Mouse (Mus musculus): Measurements from ENCODE around the gene Uckl1. TPM values are rescaled to one million over a fixed set of nuclear protein-coding genes. Genes with fewer than 3 reads are reported as not detected.

Gene Uckl1
- polyA plus RNA-seq, 1 experiment from 2014 or later = 57.7 TPM

GRCm38 (mm10) chr2:181592231-181593041, 7.7 kb upstream of the Uckl1 start, which contains the start of gene Zfp512b:
Gene Zfp512b (minus strand): TSS chr2:181592803.
- H3K4me3 ChIP-seq (ENCODE audit: low read depth, low read length) = peak within 1 kb of the TSS; percentile 96
- peak within 1 kb of the TSS; percentile 94 for H3K9ac ChIP-seq (ENCODE audit: low read depth, low read length)
- 2% methylated on average over 64 of the region's 97 CpGs for WGBS
- H3K27ac ChIP-seq (ENCODE audit: low read depth, low read length) = peak within 1 kb of the TSS; percentile 67
- DNase-seq (ENCODE audit: low spot score) (peak; percentile 83), ATAC-seq (ENCODE audit: low FRiP score) (peak; percentile 83)
- H3K36me3 ChIP-seq (ENCODE audit: control insufficient read depth, insufficient read depth, low read length) = peaks cover 10% of the 10 kb centered on the region; the same call in 1 of the 2 replicates
- H3K4me1 ChIP-seq (replicated peaks; ENCODE audit: control insufficient read depth, insufficient read depth, low read length) = no peaks in the 10 kb centered on the region; the same call in 1 of the 2 replicates
- H3K9me3 ChIP-seq (ENCODE audit: control insufficient read depth, low read length) = no peaks in the 10 kb centered on the region
- H3K4me2 ChIP-seq (replicated peaks; ENCODE audit: low read depth, low read length) = peak within 1 kb of the TSS; percentile 92
- no peaks in the 10 kb centered on the region for H3K27me3 ChIP-seq (ENCODE audit: control insufficient read depth, insufficient read depth, low read length)

GRCm38 (mm10) chr2:181591528-181592085, 6.9 kb upstream of the Uckl1 start, which contains the start of gene Prpf6:
Gene Prpf6 (plus strand): TSS chr2:181591868.
- WGBS = 11% methylated on average over 5 of the region's 5 CpGs

DNA sequence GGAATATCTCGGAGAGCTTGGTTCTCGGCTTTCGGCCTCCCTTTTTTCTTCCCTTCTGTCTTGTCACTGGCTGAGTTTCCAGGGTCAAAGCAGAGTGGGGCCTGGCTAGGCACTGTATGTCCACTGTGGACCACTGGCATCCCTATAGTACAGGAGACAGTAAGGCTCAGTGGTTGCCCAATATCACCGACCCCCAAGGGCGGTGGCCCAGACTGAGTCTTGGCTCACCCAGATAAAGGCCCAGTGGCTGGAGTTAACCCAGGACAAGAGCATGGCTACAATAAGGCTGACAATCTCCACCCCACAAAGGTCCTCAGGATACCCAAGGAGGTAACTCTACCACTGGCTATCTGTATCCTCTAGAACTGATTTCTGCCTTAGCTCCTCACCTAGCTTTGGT, 5.8 kb upstream of the Uckl1 start:
- WGBS = 90% methylated on average over 5 of the region's 5 CpGs
- H3K4me2 ChIP-seq (replicated peaks; ENCODE audit: low read depth, low read length) = no peak overlapping the region
- no peak for ATAC-seq (ENCODE audit: low FRiP score)
- no peak overlapping the region for H3K27ac ChIP-seq (ENCODE audit: low read depth, low read length)
- no peaks in the 10 kb centered on the region for H3K9me3 ChIP-seq (ENCODE audit: control insufficient read depth, low read length)
- no peak for DNase-seq (ENCODE audit: low spot score)
- no peak overlapping the region for H3K4me3 ChIP-seq (ENCODE audit: low read depth, low read length)
- no peaks in the 10 kb centered on the region for H3K27me3 ChIP-seq (ENCODE audit: control insufficient read depth, insufficient read depth, low read length)
- H3K4me1 ChIP-seq (replicated peaks; ENCODE audit: control insufficient read depth, insufficient read depth, low read length) = no peaks in the 10 kb centered on the region; the same call in 1 of the 2 replicates
- no peak overlapping the region for H3K9ac ChIP-seq (ENCODE audit: low read depth, low read length)
- H3K36me3 ChIP-seq (ENCODE audit: control insufficient read depth, insufficient read depth, low read length) = peaks cover 12% of the 10 kb centered on the region; the same call in 1 of the 2 replicates

More at GRCm38 (mm10) chr2:181591528-181592085, 6.9 kb upstream of the Uckl1 start, which contains the start of gene Prpf6:
- Histone ChIP-seq H3K27me3 (ENCODE audit: control insufficient read depth, insufficient read depth, low read length) (no peaks in the 10 kb centered on the region), H3K9ac (ENCODE audit: low read depth, low read length) (peak within 1 kb of the TSS; percentile 94), H3K4me3 (ENCODE audit: low read depth, low read length) (peak within 1 kb of the TSS; percentile 96), H3K9me3 (ENCODE audit: control insufficient read depth, low read length) (no peaks in the 10 kb centered on the region), H3K4me1 (replicated peaks; ENCODE audit: control insufficient read depth, insufficient read depth, low read length) (no peaks in the 10 kb centered on the region; the same call in 1 of the 2 replicates), H3K36me3 (ENCODE audit: control insufficient read depth, insufficient read depth, low read length) (peaks cover 10% of the 10 kb centered on the region; the same call in 1 of the 2 replicates), H3K27ac (ENCODE audit: low read depth, low read length) (peak within 1 kb of the TSS; percentile 67), H3K4me2 (replicated peaks; ENCODE audit: low read depth, low read length) (peak within 1 kb of the TSS; percentile 92)
- DNase-seq (ENCODE audit: low spot score) (peak; percentile 33), ATAC-seq (ENCODE audit: low FRiP score) (peak; percentile 26)

DNA sequence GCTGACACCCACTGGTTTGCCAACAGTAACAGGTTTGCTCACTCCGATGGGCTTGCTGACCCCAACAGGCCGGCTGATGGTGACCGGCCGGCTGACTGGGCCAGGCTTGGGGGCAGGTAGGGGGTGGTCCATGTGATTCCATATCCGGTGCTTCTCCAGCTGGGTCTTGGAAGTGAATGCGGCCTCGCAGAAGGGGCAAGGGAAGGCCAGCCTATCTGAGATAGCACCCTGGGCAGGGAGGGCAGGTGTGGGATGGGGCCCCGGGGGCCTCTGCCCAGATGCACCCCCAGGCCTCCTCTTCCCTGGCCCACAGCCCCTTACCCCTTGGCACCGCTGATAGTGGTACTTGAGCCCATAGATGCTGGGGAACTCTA, 5.0 kb upstream of the Uckl1 start:
- no peaks in the 10 kb centered on the region for H3K9me3 ChIP-seq (ENCODE audit: control insufficient read depth, low read length)
- no peak overlapping the region for H3K9ac ChIP-seq (ENCODE audit: low read depth, low read length)
- no peak overlapping the region for H3K4me2 ChIP-seq (replicated peaks; ENCODE audit: low read depth, low read length)
- no peak for ATAC-seq (ENCODE audit: low FRiP score)
- H3K27me3 ChIP-seq (ENCODE audit: control insufficient read depth, insufficient read depth, low read length) = no peaks in the 10 kb centered on the region
- no peak for DNase-seq (ENCODE audit: low spot score)
- H3K27ac ChIP-seq (ENCODE audit: low read depth, low read length) = no peak overlapping the region
- H3K4me1 ChIP-seq (replicated peaks; ENCODE audit: control insufficient read depth, insufficient read depth, low read length) = no peaks in the 10 kb centered on the region; the same call in 1 of the 2 replicates
- H3K36me3 ChIP-seq (ENCODE audit: control insufficient read depth, insufficient read depth, low read length) = peaks cover 15% of the 10 kb centered on the region
- 96% methylated on average over 9 of the region's 9 CpGs for WGBS
- no peak overlapping the region for H3K4me3 ChIP-seq (ENCODE audit: low read depth, low read length)

GRCm38 (mm10) chr2:181589011-181589731, 4.5 kb upstream of the Uckl1 start:
- H3K36me3 ChIP-seq (ENCODE audit: control insufficient read depth, insufficient read depth, low read length) = peaks cover 19% of the 10 kb centered on the region
- H3K4me1 ChIP-seq (replicated peaks; ENCODE audit: control insufficient read depth, insufficient read depth, low read length) = no peaks in the 10 kb centered on the region; the same call in 1 of the 2 replicates
- H3K9me3 ChIP-seq (ENCODE audit: control insufficient read depth, low read length) = no peaks in the 10 kb centered on the region
- WGBS = 91% methylated on average over 10 of the region's 10 CpGs
- no peak overlapping the region for H3K4me3 ChIP-seq (ENCODE audit: low read depth, low read length)
- ATAC-seq (ENCODE audit: low FRiP score) (no peak), DNase-seq (ENCODE audit: low spot score) (no peak)
- no peak overlapping the region for H3K27ac ChIP-seq (ENCODE audit: low read depth, low read length)
- no peak overlapping the region for H3K4me2 ChIP-seq (replicated peaks; ENCODE audit: low read depth, low read length)
- H3K27me3 ChIP-seq (ENCODE audit: control insufficient read depth, insufficient read depth, low read length) = no peaks in the 10 kb centered on the region
- no peak overlapping the region for H3K9ac ChIP-seq (ENCODE audit: low read depth, low read length)

DNA sequence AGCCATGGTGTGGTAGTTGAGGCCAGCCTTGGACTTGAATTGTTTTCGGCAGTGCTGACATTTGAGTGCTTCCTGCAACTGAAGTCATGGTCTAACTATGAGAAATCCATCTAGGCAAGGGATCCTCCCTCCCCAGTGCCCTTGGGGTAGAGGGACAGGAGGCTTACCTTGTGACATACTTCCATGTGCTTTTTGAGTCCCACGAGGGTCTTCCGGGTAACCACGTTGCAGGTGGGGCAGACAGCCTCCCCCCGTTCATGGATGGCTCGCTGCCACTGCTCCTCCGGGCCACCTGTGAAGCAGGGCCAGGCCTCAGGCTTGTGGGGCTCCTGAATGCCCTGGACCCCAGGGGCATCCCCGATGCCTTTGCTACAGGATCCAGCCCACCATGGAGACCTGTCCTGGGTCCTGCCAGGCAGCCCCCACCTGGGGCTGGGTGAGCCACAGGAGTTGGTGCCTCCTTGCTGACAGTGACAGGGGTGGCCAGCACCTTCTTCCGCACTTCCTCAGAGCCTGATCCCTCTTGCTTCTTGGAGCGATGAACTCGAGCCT, 3.6 kb upstream of the Uckl1 start:
- Histone ChIP-seq H3K4me3 (ENCODE audit: low read depth, low read length) (no peak overlapping the region), H3K9ac (ENCODE audit: low read depth, low read length) (no peak overlapping the region), H3K27me3 (ENCODE audit: control insufficient read depth, insufficient read depth, low read length) (no peaks in the 10 kb centered on the region), H3K27ac (ENCODE audit: low read depth, low read length) (no peak overlapping the region), H3K36me3 (ENCODE audit: control insufficient read depth, insufficient read depth, low read length) (peaks cover 21% of the 10 kb centered on the region), H3K9me3 (ENCODE audit: control insufficient read depth, low read length) (no peaks in the 10 kb centered on the region), H3K4me1 (replicated peaks; ENCODE audit: control insufficient read depth, insufficient read depth, low read length) (no peaks in the 10 kb centered on the region; the same call in 1 of the 2 replicates), H3K4me2 (replicated peaks; ENCODE audit: low read depth, low read length) (no peak overlapping the region)
- 85% methylated on average over 11 of the region's 11 CpGs for WGBS
- DNase-seq (ENCODE audit: low spot score) = no peak
- no peak for ATAC-seq (ENCODE audit: low FRiP score)

- no peak for ATAC-seq (ENCODE audit: low FRiP score)
- no peak overlapping the region for H3K4me2 ChIP-seq (replicated peaks; ENCODE audit: low read depth, low read length)
- peaks cover 21% of the 10 kb centered on the region for H3K36me3 ChIP-seq (ENCODE audit: control insufficient read depth, insufficient read depth, low read length)
- WGBS = 89% methylated on average over 6 of the region's 6 CpGs
- H3K4me1 ChIP-seq (replicated peaks; ENCODE audit: control insufficient read depth, insufficient read depth, low read length) = no peaks in the 10 kb centered on the region
- no peak overlapping the region for H3K4me3 ChIP-seq (ENCODE audit: low read depth, low read length)
- H3K9ac ChIP-seq (ENCODE audit: low read depth, low read length) = no peak overlapping the region
- DNase-seq (ENCODE audit: low spot score) = no peak
- H3K9me3 ChIP-seq (ENCODE audit: control insufficient read depth, low read length) = no peaks in the 10 kb centered on the region
- H3K27ac ChIP-seq (ENCODE audit: low read depth, low read length) = no peak overlapping the region
- no peaks in the 10 kb centered on the region for H3K27me3 ChIP-seq (ENCODE audit: control insufficient read depth, insufficient read depth, low read length)
Observed at GRCm38 (mm10) chr2:181587796-181588195, 3.1 kb upstream of the Uckl1 start.

- no peaks in the 10 kb centered on the region for H3K4me1 ChIP-seq (replicated peaks; ENCODE audit: control insufficient read depth, insufficient read depth, low read length)
- H3K27me3 ChIP-seq (ENCODE audit: control insufficient read depth, insufficient read depth, low read length) = no peaks in the 10 kb centered on the region
- 97% methylated on average over 3 of the region's 3 CpGs for WGBS
- ATAC-seq (ENCODE audit: low FRiP score) = no peak
- no peak overlapping the region for H3K4me2 ChIP-seq (replicated peaks; ENCODE audit: low read depth, low read length)
- no peak overlapping the region for H3K9ac ChIP-seq (ENCODE audit: low read depth, low read length)
- no peak overlapping the region for H3K4me3 ChIP-seq (ENCODE audit: low read depth, low read length)
- H3K9me3 ChIP-seq (ENCODE audit: control insufficient read depth, low read length) = no peaks in the 10 kb centered on the region
- DNase-seq (ENCODE audit: low spot score) = no peak
- no peak overlapping the region for H3K27ac ChIP-seq (ENCODE audit: low read depth, low read length)
- peaks cover 21% of the 10 kb centered on the region for H3K36me3 ChIP-seq (ENCODE audit: control insufficient read depth, insufficient read depth, low read length)
Observed at GRCm38 (mm10) chr2:181586124-181586523, 1.4 kb upstream of the Uckl1 start.
